Mouse (Mus musculus) T-helper 1 cell (primary cell): ENCODE results near the gene Kif19a.

Experiments used
- in situ Hi-C: fragments of 300-600 bp; cut with MboI, MseI; formaldehyde crosslinking; loops from one replicate; pipeline ENCODE4 v1.15.1; 2025; ENCODE audit warnings: high pct_unique_total_duplicates

Kif19a gene

DNA sequence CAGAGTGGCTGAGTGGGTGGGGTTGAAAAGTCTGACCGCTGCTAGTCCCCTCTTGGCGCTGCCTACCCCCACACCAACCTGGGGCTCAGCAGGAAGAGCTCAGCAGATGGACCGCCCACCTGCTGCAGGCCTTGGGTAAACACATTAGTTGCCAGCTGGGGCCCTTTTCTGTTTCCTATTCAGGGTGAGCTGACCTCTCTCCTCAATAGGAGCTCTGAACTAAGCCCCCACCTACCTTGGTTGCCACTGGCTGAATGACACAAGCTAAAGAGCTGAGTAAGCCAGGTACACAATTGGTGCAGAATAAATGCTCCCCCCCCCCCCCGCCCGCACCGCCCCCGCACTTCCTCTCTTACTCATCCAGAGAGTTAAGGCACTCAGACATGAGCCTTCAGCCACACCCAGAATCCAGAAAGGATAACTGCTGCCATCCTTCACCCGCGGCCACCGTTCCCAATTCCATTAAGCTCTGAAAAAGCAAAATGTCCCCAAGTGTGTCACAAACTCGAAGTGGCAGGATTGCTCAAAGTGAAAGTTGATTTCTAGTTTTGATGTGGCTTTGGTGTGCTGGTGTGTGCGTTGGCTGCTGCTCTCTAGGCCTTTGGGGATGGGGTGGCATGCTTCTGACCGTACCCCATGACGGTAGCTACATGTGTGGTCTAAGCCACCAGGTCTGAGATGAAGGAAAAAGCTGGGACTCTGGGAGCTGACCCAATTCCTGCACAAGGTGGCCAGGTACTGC is 42.7 kb downstream of the Kif19a start:
- in situ Hi-C loops, result no loop called here

DNA sequence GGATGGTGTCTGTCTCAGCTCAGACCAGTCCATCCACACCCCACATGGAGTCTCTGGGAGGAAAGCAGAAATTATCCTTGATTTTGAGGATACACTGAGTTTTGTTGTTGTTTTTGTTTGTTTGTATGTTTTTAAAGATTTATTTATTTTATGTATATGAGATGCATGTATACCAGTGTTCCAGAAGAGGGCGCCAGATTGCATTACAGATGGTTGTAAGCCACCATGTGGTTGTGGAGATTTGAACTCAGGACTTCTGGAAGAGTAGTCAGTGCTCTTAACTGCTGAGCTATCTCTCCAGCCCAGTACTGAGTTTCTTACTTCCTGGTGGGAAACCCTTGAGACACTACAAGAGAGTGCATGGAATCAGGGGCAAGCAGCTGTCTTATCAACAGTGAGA is 44.2 kb downstream of the Kif19a start:
- in situ Hi-C loops, result no loop called here

DNA sequence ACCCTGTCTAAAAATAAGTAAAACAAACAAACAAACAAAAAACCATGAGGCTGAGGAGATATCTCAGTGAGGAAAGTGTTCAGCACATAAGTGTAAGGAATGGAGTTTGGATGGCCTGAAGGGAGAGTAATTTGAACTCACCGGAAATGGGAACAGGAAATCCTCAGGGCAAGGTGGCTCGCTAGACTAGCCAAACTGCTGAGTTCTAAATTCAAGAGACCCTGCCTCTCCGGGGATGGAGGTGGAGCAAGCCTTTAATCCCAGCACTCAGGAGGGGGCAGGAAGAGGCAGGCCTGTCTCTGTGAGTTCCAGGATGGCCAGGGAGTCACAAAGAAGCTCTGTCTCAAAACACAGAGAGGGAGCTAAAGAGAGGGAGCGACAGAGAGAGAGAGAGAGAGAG is 45.2 kb downstream of the Kif19a start:
- in situ Hi-C loops, result no loop called here

DNA sequence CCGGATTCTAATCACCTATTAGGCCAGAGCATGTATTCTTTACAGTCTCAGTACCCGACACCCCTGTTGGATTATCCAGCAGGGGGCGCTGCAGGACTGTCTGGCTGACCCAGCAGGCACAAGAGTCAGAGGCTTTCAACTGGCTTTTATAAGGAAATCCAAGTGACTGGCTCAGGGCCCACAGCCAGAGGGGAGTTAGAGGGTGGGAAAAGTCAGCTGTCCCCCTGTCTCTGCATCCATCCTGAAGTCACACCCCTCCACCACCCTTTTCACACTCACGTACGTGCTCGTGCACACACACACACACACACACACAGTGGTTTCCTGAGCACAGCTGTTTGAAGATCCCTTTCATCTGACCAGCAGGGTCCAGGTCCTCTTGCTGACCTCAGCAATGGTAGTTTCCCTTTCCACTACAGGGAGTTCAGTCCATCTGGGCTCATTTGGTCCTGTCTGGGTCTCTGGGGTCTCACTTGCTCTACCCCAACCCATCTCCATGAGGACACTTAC is 47.6 kb downstream of the Kif19a start:
- in situ Hi-C loops, result no loop called here

DNA sequence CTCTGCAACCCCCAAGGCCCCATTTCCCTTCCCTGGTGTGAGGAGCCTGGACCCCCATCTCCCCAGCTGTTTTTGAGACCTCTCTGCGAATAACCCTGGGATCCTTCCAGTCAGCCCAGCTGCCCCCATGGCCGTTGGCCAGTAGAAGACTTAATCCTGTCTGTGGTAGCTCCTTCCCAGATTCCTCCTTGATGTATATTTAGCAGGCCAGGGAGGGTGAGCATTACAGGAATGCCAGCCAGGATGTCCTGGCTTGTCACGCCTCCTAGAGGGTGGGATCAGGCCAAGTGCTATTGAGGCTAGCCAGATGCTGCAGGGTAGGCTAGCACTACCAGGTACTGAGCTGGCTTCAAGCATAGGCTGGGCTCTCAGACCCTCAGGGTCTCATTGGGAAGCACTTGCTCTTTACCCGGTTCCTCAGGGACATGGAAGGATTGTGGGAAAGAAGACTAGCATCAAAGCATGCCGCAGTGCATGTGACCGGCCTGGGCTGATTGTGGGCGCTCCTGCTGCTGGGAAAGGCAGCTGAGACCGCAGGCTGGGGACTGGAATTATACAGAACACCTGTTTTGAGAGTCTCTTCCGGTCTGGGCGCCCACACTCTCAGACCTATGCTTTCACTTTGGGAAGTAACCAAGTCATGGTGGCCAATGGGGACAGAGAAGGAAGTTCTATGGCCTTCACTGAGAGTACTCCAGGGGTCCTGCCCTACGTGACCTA is 49.8 kb downstream of the Kif19a start:
- in situ Hi-C loops, result loop anchor here (5.0 kb wide), 1 partner anchor 92 kb away; no protein-coding TSS in a partner anchor

DNA sequence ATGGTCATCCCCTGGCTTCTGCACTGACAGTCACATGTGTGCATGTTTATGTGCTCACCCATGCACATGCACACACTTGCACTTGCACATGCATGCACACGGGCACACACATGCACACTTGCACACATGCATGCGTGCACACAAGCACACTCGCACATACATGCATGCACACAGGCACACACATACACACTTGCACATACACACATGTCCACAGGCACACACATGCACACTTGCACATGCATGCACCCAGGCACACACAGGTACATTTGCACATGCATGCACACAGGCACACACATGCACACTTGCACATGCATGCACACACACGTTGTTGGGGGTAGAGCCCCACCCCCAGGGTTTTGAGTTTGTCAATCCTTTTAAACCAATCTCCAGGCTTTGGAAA is 51.7 kb downstream of the Kif19a start:
- in situ Hi-C loops, result loop anchor here (5.0 kb wide), 1 partner anchor 90 kb away; no protein-coding TSS in a partner anchor

DNA sequence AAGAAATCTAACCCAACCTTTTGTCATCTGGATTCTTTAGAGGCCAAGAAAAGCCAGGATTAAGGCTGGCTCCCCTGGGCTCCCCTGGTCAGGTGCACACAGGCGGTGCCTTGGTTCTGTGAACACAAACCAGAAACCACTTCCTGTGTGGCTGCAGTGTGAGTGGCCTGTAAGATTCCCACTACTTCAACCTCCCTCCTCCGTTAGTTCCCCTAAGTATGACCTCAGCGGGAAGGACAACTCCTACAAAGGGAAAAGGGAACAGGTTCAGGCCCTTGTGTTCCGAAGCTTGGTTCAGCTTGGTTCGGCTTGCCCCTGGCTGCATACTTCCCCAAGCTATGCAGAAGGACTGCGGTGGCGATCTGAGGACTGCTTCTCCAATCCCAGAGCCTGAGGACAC is 53.0 kb downstream of the Kif19a start:
- in situ Hi-C loops, result loop anchor here (5.0 kb wide), 1 partner anchor 89 kb away; no protein-coding TSS in a partner anchor

DNA sequence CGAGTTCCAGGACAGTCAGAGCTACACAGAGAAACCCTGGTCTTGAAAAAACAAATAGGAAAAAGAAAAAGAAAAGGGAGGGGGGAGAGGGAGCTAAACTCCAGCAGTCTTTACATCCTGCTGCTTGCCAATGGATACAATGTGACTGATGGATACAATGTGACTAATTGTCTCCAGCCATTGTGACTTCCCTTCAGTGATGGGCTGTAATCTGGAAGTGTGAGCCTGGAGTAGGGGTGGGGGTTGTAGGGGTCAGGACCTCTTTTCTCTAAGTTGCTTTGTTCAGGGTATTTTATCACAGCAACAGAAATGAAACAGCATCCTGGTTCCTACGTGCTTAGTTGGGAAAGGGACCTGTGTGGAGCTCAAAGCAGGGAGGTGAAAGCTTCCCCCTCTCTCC is 53.9 kb downstream of the Kif19a start:
- in situ Hi-C loops, result loop anchor here (5.0 kb wide), 1 partner anchor 88 kb away; no protein-coding TSS in a partner anchor

DNA sequence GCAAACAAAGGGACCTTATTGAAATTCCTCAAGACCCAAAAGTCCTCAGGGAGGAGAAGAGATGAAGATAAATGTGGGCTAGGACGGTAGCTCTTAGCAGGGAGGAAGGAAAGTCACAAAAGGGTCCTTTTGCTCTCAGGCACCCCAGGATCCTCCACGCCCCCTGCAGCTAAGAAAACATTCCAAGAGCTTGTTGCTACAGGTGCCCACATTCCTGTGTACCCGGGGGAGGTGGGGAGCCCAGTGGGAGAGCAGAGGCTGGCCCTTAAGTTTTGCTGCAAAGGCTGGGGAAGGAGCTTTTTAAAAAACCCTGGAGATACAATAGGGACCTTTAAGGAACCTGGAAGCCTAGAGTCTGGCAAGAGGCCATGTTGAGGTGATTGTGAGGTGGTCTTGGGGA is 55.3 kb downstream of the Kif19a start:
- in situ Hi-C loops, result no loop called here

DNA sequence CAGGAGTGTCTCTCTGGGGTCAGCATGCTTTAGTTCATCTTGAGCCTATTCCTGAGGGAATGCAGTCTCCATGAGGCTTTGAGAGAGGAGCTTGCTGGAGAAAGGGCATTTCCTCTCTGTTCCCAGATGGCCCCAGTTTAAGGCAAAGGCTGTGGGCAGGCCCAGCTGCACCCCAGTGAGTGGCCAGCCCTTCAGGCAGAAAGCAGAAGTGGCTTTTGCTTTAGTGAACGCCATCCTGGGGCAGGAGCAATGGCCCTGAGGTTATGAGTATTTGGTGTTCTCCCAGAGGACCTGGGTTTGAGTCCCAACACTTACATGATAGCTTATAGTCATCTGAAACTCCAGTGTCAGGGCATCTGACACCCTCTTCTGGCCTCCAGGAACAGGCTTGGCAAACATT is 56.1 kb downstream of the Kif19a start:
- in situ Hi-C loops, result no loop called here

DNA sequence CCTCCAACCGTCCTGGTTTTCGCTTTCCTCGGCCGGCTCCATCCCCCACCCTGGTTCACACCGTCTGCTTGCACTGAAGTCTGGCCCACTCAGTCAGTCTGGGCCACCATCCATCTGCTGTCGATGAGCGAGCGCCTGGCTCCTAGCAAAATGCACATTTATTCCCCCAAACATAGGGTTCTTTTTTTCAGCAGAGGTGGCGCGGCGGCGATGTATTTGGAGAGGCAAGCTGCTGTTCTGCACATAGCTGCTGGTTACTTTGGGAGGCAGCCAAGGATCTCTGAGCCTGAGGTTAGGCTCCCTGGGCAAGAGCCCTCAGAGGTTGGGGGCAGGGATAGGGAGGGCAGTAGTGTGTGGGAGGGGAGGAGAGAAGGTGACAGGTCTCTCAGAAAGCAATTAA is 57.5 kb downstream of the Kif19a start:
- in situ Hi-C loops, result no loop called here

DNA sequence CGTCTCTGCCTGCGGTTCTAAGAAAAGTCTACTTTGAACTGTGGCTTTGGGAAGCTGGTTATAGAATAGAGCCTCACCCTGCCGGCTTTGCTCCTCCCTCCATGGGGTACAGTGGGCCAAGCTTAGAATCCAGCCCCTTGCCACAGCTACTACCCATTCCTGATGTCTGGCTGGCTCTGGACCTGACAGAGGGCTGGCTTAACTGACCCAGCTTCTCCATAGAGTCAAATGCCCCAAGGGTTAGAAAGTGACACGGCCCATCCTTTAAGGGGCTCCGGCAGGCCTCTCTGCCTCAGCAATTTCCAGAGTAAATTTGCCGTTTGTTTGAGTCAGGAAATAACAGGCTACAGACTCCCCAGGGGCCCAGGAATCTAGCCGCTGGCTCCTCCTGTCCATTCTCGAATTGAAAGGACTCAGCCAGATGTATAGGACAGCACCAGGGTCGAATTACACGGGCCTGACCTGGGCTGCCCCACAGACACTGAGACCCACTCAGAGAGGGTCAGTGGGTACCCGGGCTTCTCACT is 58.1 kb downstream of the Kif19a start:
- in situ Hi-C loops, result no loop called here

DNA sequence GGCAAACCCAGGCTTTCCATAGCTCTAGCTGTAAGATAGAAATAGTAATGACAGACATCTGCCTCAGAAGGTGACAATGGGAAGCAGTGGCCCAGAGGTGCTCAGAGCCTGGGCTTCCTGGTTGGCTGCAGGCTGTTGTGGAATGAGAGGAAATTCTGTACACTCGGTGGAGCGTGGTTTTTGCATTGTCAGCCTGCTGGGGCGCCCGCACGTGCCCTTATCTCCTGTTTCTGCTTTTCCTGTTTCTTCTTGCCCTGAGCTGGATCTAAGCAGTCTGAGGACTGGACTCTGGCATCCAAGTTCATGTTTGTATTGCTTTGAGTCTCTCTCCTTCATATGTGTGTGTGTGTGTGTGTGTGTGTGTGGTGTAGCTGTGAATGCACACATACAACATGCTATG is 61.5 kb downstream of the Kif19a start:
- in situ Hi-C loops, result no loop called here

DNA sequence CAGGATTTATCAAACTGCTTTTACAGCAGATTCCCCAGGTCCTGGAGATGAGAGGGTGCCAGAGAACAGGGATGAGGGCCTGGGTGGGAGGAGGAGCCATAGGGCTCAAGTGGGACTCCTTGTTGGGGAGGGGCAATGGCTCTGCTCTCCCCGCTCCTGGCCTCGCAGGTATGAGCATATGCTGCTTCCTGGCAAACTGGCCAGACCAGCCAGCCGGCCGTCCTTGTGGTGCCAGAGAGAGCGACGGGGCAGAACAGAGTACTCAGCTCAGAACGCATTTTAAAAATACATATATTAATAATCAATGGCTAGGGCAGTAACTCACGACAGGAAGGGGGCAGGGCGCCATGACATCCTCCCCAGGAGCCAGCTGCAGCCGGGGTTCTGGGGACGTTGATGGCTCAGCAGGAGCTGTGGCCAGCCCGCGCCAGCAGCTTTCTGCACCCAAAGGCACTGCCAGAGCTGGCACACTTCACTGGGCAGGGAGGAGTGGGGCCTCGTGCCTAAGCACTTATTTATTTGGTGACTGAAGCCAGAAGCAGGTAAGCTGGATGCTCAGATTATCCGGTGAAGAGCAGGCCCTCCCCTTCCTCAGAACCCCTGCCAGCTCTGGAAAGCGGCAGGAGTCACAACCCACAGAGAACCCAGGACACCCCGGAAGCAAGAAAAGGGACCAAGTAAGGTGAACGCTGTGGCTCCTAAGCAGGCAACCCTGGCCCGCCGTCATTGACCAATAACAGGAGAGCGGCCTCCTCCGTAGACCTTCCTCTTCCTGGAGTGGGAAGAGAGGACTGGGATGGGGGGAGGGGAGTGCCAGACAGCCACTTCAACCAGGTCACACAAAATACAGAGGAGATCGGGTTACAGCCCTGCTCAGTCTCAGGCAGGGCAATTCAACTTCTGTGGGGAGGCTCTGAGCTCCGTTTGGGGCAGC is 64.6 kb downstream of the Kif19a start:
- in situ Hi-C loops, result no loop called here

DNA sequence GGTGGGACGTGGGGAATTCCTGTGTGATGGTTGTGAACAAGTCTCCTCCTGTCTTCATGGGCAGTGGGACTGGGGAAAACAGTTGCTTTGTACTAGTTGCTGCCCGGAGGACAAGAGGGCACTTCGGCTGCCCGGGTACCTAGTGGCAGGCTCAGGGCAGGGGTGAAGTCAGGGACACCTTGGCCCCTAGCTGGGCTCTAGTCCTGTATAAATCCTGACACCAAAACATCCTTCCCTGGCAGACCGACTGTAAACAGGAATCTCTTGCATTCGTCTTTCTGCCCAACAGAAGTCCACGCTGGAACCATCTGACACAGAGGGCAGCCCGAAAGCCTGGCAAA is 65.2 kb downstream of the Kif19a start:
- in situ Hi-C loops, result no loop called here

DNA sequence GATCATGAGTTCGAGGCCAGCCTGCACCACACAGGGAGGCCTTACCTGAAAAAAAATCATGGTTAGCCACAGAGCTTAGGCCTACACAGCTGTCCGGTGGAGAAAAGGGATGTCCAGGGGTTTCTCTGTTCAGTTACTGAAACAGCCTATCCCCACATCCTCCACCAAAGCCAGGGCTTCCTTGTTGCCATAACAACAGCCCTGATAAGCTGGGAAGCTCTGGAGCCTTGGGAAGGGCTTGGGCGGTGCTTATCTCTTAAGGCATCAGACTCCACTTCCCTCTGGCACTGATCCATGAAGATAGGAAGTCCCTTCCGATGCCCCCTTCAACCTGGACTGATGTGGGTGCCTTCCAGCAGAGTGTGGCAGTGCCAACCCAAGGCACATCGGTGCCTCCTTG is 68.0 kb downstream of the Kif19a start:
- in situ Hi-C loops, result no loop called here
